Mouse (Mus musculus) heart, adult 2 months (tissue): ENCODE data around the gene Fez2. TPM values are rescaled to one million over a fixed set of nuclear protein-coding genes. Genes with fewer than 3 reads are reported as not detected.

Experiments used
- DNase-seq, 2 experiments: peaks; one replicate each; pipeline ENCODE4 v3.0.0; 2021
- H3K27ac ChIP-seq: fragments of 200-600 bp; 2 replicates; pipeline ENCODE4 v1.8.1; 2022
- H3K27me3 ChIP-seq: fragments of 200-500 bp; 2 replicates; pipeline ENCODE4 v1.6.1; 2012; ENCODE audit warnings: mild to moderate bottlenecking, low read length, inconsistent platforms, mixed read lengths; ENCODE audit not compliant: control insufficient read depth, insufficient read depth
- H3K36me3 ChIP-seq: fragments of 200-500 bp; 2 replicates; pipeline ENCODE4 v1.6.1; 2012; ENCODE audit warnings: low read length, inconsistent platforms; ENCODE audit not compliant: control insufficient read depth, insufficient read depth
- H3K4me1 ChIP-seq: fragments of 200-500 bp; 2 replicates; pipeline ENCODE4 v1.6.1; 2011; ENCODE audit warnings: low read length; ENCODE audit not compliant: control insufficient read depth, insufficient read depth
- H3K4me3 ChIP-seq: fragments of 200-600 bp; 2 replicates; pipeline ENCODE4 v1.8.1; 2022
- H3K79me2 ChIP-seq: fragments of 200-500 bp; replicated peaks from 2 replicates; pipeline ENCODE4 v1.6.1; 2012; ENCODE audit warnings: mild to moderate bottlenecking, inconsistent platforms, low read length, moderate library complexity, mixed read lengths; ENCODE audit not compliant: control insufficient read depth, insufficient read depth
- H3K9ac ChIP-seq: fragments of 200-500 bp; 2 replicates; pipeline ENCODE4 v1.6.1; 2012; ENCODE audit warnings: low read depth, mild to moderate bottlenecking, control low read depth, inconsistent platforms, low read length, mixed read lengths
- CTCF ChIP-seq: fragments of 200-600 bp; IDR thresholded peaks from 2 replicates; pipeline ENCODE4 v1.8.1; 2022; ENCODE audit warnings: antibody characterized with exemption, mild to moderate bottlenecking, moderate library complexity
- EP300 ChIP-seq: fragments of 200-500 bp; IDR thresholded peaks from 2 replicates; pipeline ENCODE4 v1.6.1; 2011; ENCODE audit warnings: low read depth, low read length, control low read depth; ENCODE audit not compliant: insufficient read depth
- POLR2A ChIP-seq: fragments of 200-500 bp; IDR thresholded peaks from 2 replicates; pipeline ENCODE4 v1.6.1; 2011; ENCODE audit warnings: mild to moderate bottlenecking, low read depth, low read length, control low read depth; ENCODE audit not compliant: insufficient read depth
- WGBS: fragments of 180-500 bp; shearing (Covaris S2); methylation state at CpG from one replicate; pipeline ENCODE4 v1.1.7; 2018; 5-methylcytosine and 5-hydroxymethylcytosine counted together
- intact Hi-C: fragments of 180-260 bp; cut with DNase I; formaldehyde crosslinking; loops from one replicate; pipeline ENCODE4 v1.15.1; 2025
- polyA plus RNA-seq: library from polyadenylated mRNA; depleted of rRNA; stranded (reverse); fragments of >200 nt; gene quantifications from 2 replicates; pipeline ENCODE4 v1.2.3, GENCODE M21; 2012
- total RNA-seq, 2 experiments: library from RNA; stranded (reverse); gene quantifications; 2 replicates each; pipeline ENCODE4 v1.2.3; 2021

The Fez2 gene
- total and polyA plus RNA-seq, 3 experiments = 50.4 to 80.1 (median 76.7) TPM

DNA sequence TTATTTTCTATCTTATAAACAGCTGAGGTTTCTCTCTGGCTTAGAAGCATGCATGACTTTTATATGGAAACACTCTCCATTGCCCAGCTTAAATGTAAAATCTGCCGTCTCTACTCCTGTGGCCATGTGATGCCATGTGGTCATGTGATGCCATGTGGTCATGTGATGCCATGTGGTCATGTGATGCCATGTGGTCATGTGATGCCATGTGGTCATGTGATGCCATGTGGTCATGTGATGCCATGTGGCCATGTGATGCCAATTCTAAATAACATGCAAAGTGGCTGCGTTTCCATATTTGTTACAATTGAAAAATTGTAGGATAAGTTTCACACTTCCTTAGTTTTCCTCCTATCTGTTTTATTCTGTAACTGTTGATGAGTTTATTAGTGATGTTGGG, 22.8 kb upstream of the Fez2 start:
- Histone ChIP-seq H3K9ac (no peak overlapping the region), H3K27me3 (no peaks in the 10 kb centered on the region), H3K79me2 (no peaks in the 10 kb centered on the region), H3K27ac (no peak overlapping the region), H3K4me3 (no peak overlapping the region), H3K4me1 (no peaks in the 10 kb centered on the region), H3K36me3 (no peaks in the 10 kb centered on the region)
- TF ChIP-seq POLR2A (no peak), EP300 (no peak), CTCF (no peak)
- 99% methylated on average over 2 of the region's 2 CpGs for WGBS
- intact Hi-C loops = no loop called here
- DNase-seq = no peak

DNA sequence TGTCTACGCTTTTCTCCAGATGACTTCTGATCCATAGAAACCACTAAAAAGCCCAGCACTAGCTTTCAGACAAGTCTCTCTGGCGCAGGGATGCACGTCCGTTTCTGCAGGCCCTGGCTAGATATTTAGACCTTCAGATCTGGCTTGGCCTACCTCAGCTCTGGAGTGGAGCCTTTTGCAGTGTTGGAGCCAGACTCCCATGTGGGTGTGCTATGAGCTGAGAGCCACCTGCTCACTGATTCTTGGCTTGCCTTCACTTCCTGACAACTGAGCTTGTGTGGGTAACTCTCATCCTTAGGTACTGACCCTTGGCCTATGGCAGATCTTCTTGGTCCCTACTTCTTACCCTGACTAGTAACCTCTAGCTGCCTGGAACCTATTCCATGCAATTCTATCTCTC, 19.2 kb upstream of the Fez2 start:
- no peaks in the 10 kb centered on the region for H3K27me3 ChIP-seq
- no peak for DNase-seq
- TF ChIP-seq EP300 = no peak
- TF ChIP-seq CTCF = no peak
- no peak for TF ChIP-seq POLR2A
- H3K79me2 ChIP-seq = no peaks in the 10 kb centered on the region
- WGBS = 95% methylated on average over 4 of the region's 4 CpGs
- no peak overlapping the region for H3K4me3 ChIP-seq
- H3K36me3 ChIP-seq = no peaks in the 10 kb centered on the region
- intact Hi-C loops = no loop called here
- H3K4me1 ChIP-seq = no peaks in the 10 kb centered on the region
- H3K27ac ChIP-seq = no peak overlapping the region
- H3K9ac ChIP-seq = no peak overlapping the region

DNA sequence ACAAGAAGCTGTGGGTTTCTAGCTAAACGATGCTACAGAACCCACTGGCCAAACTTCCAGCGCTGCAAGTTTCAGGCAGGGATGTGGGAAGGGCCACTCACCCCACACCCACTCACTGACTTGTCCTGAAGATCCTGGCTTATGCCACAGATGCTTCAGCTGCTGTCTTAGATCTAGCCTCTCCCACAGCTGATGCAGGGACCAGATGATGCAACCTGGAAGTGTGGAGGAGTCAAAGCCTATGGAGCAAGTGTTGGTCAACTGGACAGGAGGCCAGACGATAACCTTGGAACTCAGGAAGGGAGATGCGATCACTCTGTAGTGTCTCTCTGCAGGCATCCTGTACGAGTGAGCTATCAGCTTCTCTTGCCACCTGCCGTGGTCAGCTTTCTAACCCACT, 17.7 kb upstream of the Fez2 start:
- intact Hi-C loops = loop anchor here (1.0 kb wide), 1 partner anchor 17 kb away; the partner anchor contains the start of gene Fez2
- H3K27ac ChIP-seq = no peak overlapping the region
- TF ChIP-seq EP300 (no peak), CTCF (no peak), POLR2A (no peak)
- no peaks in the 10 kb centered on the region for H3K79me2 ChIP-seq
- whole genome bisulfite sequencing = 68% methylated on average over 6 of the region's 6 CpGs
- no peak overlapping the region for H3K4me3 ChIP-seq
- no peak for DNase-seq
- H3K4me1 ChIP-seq = no peaks in the 10 kb centered on the region
- H3K27me3 ChIP-seq = no peaks in the 10 kb centered on the region
- H3K9ac ChIP-seq = no peak overlapping the region
- H3K36me3 ChIP-seq = no peaks in the 10 kb centered on the region

DNA sequence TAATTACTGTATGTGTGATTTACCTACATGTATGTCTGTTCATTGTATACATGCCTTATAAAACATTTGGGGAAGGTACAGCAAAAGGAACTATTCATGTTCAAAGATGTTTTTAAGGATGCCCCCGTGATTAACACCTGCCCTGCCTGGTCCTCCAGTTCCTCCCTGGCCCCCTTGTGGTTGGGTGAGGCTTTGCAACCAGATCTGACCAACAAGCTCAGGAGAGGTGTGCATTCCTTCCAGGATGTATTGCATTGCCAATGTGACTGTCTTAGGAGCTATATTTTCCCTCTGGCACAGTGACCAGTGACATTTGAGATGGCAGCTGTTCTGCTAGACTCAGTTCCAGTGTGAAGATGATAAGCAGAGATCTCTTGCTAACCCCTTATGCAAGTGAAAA, 16.8 kb upstream of the Fez2 start:
- TF ChIP-seq EP300 = 0 out of 2 replicates have a peak, but pooled peaks have one; percentile 33
- TF ChIP-seq POLR2A = no peak
- peak; percentile 97; the same call in 1 of the 2 replicates for TF ChIP-seq CTCF
- Histone ChIP-seq H3K79me2 (no peaks in the 10 kb centered on the region), H3K36me3 (no peaks in the 10 kb centered on the region), H3K27ac (no peak overlapping the region), H3K9ac (no peak overlapping the region), H3K4me3 (no peak overlapping the region), H3K4me1 (no peaks in the 10 kb centered on the region), H3K27me3 (no peaks in the 10 kb centered on the region)
- DNase-seq = peak; percentile 56 to 79
- WGBS = 11% methylated on average over 1 of the region's 1 CpGs
- intact Hi-C loops = loop anchor here (5.0 kb wide), 2 partner anchors 47 to 237 kb away; no protein-coding TSS in a partner anchor

DNA sequence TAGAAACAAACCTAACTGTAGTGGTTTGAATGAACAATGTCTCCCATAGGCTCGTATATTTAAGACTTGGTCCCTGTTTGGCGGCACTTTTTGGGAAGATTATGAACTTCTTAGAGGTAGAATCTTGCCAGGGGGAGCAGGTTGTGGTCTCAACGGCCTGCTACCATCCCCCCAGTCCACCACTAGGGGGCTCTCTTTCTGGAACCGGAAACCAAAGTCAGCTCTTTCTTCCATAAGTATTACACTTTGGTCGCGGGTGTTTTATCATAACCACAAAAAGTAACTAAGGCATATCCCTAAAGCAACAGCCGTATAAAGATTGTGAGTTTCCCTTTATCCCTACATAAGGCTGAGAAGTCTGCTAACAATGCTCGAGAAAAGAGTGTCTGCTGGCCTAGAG, 12.4 kb upstream of the Fez2 start:
- WGBS = 74% methylated on average over 8 of the region's 8 CpGs
- no peak for DNase-seq
- no peaks in the 10 kb centered on the region for H3K27me3 ChIP-seq
- H3K4me3 ChIP-seq = no peak overlapping the region
- H3K4me1 ChIP-seq = no peaks in the 10 kb centered on the region
- TF ChIP-seq CTCF = peak; percentile 70
- TF ChIP-seq EP300 = no peak
- H3K9ac ChIP-seq = no peak overlapping the region
- no peak overlapping the region for H3K27ac ChIP-seq
- H3K79me2 ChIP-seq = no peaks in the 10 kb centered on the region
- intact Hi-C loops = loop anchor here (5.0 kb wide), 2 partner anchors 43 to 233 kb away; no protein-coding TSS in a partner anchor
- no peaks in the 10 kb centered on the region for H3K36me3 ChIP-seq

DNA sequence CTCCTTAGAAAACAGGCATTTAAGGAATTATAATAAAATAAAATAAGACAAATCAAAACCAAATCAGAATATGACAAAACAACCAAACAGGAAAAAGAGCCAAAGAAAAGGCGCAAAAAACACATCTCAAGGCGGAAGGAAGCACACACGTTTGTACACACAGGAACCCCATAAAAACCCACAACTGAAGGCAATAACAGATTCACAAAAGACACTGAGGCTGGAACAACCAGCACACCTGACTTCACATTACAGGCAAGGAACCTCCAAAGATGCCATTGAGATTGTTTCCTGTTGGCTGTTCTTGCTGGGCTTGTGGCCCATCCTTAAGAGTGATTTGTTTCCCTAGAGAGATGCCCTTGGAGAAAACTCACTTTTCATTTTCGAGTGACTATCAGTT, 11.1 kb upstream of the Fez2 start:
- intact Hi-C loops = no loop called here
- TF ChIP-seq EP300 = no peak
- 65% methylated on average over 4 of the region's 4 CpGs for WGBS
- no peaks in the 10 kb centered on the region for H3K4me1 ChIP-seq
- no peak overlapping the region for H3K4me3 ChIP-seq
- no peak overlapping the region for H3K9ac ChIP-seq
- no peaks in the 10 kb centered on the region for H3K27me3 ChIP-seq
- DNase-seq = no peak
- no peaks in the 10 kb centered on the region for H3K79me2 ChIP-seq
- H3K27ac ChIP-seq = no peak overlapping the region
- no peaks in the 10 kb centered on the region for H3K36me3 ChIP-seq
